Mouse (Mus musculus): ENCODE results near the gene Foxo3. TPM values are rescaled to one million over a fixed set of nuclear protein-coding genes. Genes with fewer than 3 reads are reported as not detected.

Foxo3 gene
- polyA plus RNA-seq, 1 experiment from 2014 or later = 22.9 TPM

GRCm38 (mm10) chr10:42231100-42231541 is 45.4 kb downstream of the Foxo3 start:
- Histone ChIP-seq H3K4me3 (ENCODE audit: low read depth, low read length) (no peak overlapping the region), H3K27me3 (replicated peaks; ENCODE audit: insufficient read depth, low read length) (no peaks in the 10 kb centered on the region), H3K4me1 (ENCODE audit: insufficient read depth, low read depth, low read length) (peaks cover 8% of the 10 kb centered on the region), H3K9ac (replicated peaks; ENCODE audit: low read depth) (no peak overlapping the region), H3K36me3 (ENCODE audit: insufficient read depth, low read length) (no peaks in the 10 kb centered on the region), H3K9me3 (ENCODE audit: low read length) (no peaks in the 10 kb centered on the region), H3K4me2 (replicated peaks; ENCODE audit: low read depth, low read length) (no peak overlapping the region), H3K27ac (ENCODE audit: low read length) (peak overlapping the region; percentile 21; the same call in 1 of the 2 replicates)
- WGBS = 59% methylated on average over 3 of the region's 3 CpGs
- no peak for TF ChIP-seq CTCF (IDR thresholded peaks at IDR 0.05)
- peak; percentile 88 for TF ChIP-seq EP300 (IDR thresholded peaks at IDR 0.05)
- DNase-seq (ENCODE audit: low spot score) = peak; percentile 73
- ATAC-seq = peak; percentile 71

- ATAC-seq = no peak
- 88% methylated on average over 5 of the region's 5 CpGs for WGBS
- no peak for DNase-seq (ENCODE audit: low spot score)
Observed at GRCm38 (mm10) chr10:42230471-42231099, 46.0 kb downstream of the Foxo3 start.

GRCm38 (mm10) chr10:42227751-42228241 is 48.8 kb downstream of the Foxo3 start:
- ATAC-seq (no peak), DNase-seq (ENCODE audit: low spot score) (no peak)
- no peaks in the 10 kb centered on the region for H3K9me3 ChIP-seq (ENCODE audit: low read length)
- H3K4me3 ChIP-seq (ENCODE audit: low read depth, low read length) = no peak overlapping the region
- H3K9ac ChIP-seq (replicated peaks; ENCODE audit: low read depth) = no peak overlapping the region
- no peak overlapping the region for H3K4me2 ChIP-seq (replicated peaks; ENCODE audit: low read depth, low read length)
- no peaks in the 10 kb centered on the region for H3K36me3 ChIP-seq (ENCODE audit: insufficient read depth, low read length)
- H3K4me1 ChIP-seq (ENCODE audit: insufficient read depth, low read depth, low read length) = peaks cover 12% of the 10 kb centered on the region
- WGBS = 48% methylated on average over 4 of the region's 4 CpGs
- TF ChIP-seq EP300 (IDR thresholded peaks at IDR 0.05) (no peak), CTCF (IDR thresholded peaks at IDR 0.05) (no peak)
- H3K27me3 ChIP-seq (replicated peaks; ENCODE audit: insufficient read depth, low read length) = no peaks in the 10 kb centered on the region
- H3K27ac ChIP-seq (ENCODE audit: low read length) = peak overlapping the region; percentile 21; the same call in 1 of the 2 replicates

More at GRCm38 (mm10) chr10:42230471-42231099, 46.0 kb downstream of the Foxo3 start:
- TF ChIP-seq CTCF (IDR thresholded peaks at IDR 0.05) (no peak), EP300 (IDR thresholded peaks at IDR 0.05) (no peak)
- no peaks in the 10 kb centered on the region for H3K27me3 ChIP-seq (replicated peaks; ENCODE audit: insufficient read depth, low read length)
- no peaks in the 10 kb centered on the region for H3K36me3 ChIP-seq (ENCODE audit: insufficient read depth, low read length)
- H3K27ac ChIP-seq (ENCODE audit: low read length) = peak overlapping the region; percentile 21; the same call in 1 of the 2 replicates
- H3K4me1 ChIP-seq (ENCODE audit: insufficient read depth, low read depth, low read length) = peaks cover 11% of the 10 kb centered on the region
- no peak overlapping the region for H3K4me2 ChIP-seq (replicated peaks; ENCODE audit: low read depth, low read length)
- no peak overlapping the region for H3K4me3 ChIP-seq (ENCODE audit: low read depth, low read length)
- H3K9me3 ChIP-seq (ENCODE audit: low read length) = no peaks in the 10 kb centered on the region
- no peak overlapping the region for H3K9ac ChIP-seq (replicated peaks; ENCODE audit: low read depth)

- peaks cover 13% of the 10 kb centered on the region for H3K4me1 ChIP-seq (ENCODE audit: insufficient read depth, low read depth, low read length)
- ATAC-seq = no peak
- 85% methylated on average over 15 of the region's 15 CpGs for WGBS
- H3K27ac ChIP-seq (ENCODE audit: low read length) = no peak overlapping the region
- no peak overlapping the region for H3K9ac ChIP-seq (replicated peaks; ENCODE audit: low read depth)
- DNase-seq (ENCODE audit: low spot score) = no peak
- H3K4me2 ChIP-seq (replicated peaks; ENCODE audit: low read depth, low read length) = no peak overlapping the region
- no peak overlapping the region for H3K4me3 ChIP-seq (ENCODE audit: low read depth, low read length)
- TF ChIP-seq CTCF (IDR thresholded peaks at IDR 0.05) (no peak), EP300 (IDR thresholded peaks at IDR 0.05) (no peak)
- H3K27me3 ChIP-seq (replicated peaks; ENCODE audit: insufficient read depth, low read length) = no peaks in the 10 kb centered on the region
- no peaks in the 10 kb centered on the region for H3K36me3 ChIP-seq (ENCODE audit: insufficient read depth, low read length)
- no peaks in the 10 kb centered on the region for H3K9me3 ChIP-seq (ENCODE audit: low read length)
Observed at GRCm38 (mm10) chr10:42226176-42226575, 50.4 kb downstream of the Foxo3 start.

GRCm38 (mm10) chr10:42225184-42225935 is 51.2 kb downstream of the Foxo3 start:
- H3K4me1 ChIP-seq (ENCODE audit: insufficient read depth, low read depth, low read length) = peaks cover 17% of the 10 kb centered on the region
- no peak overlapping the region for H3K9ac ChIP-seq (replicated peaks; ENCODE audit: low read depth)
- WGBS = 79% methylated on average over 18 of the region's 18 CpGs
- ATAC-seq (no peak), DNase-seq (ENCODE audit: low spot score) (peak; percentile 39)
- no peak overlapping the region for H3K4me2 ChIP-seq (replicated peaks; ENCODE audit: low read depth, low read length)
- no peaks in the 10 kb centered on the region for H3K9me3 ChIP-seq (ENCODE audit: low read length)
- 0 out of 2 replicates have a peak overlapping the region, but pooled peaks have one; percentile 20 for H3K27ac ChIP-seq (ENCODE audit: low read length)
- H3K4me3 ChIP-seq (ENCODE audit: low read depth, low read length) = no peak overlapping the region
- TF ChIP-seq CTCF (IDR thresholded peaks at IDR 0.05) (no peak), EP300 (IDR thresholded peaks at IDR 0.05) (no peak)
- H3K36me3 ChIP-seq (ENCODE audit: insufficient read depth, low read length) = no peaks in the 10 kb centered on the region
- H3K27me3 ChIP-seq (replicated peaks; ENCODE audit: insufficient read depth, low read length) = no peaks in the 10 kb centered on the region

GRCm38 (mm10) chr10:42221996-42222395 is 54.6 kb downstream of the Foxo3 start:
- DNase-seq (ENCODE audit: low spot score) (no peak), ATAC-seq (no peak)
- Histone ChIP-seq H3K36me3 (ENCODE audit: insufficient read depth, low read length) (no peaks in the 10 kb centered on the region), H3K4me3 (ENCODE audit: low read depth, low read length) (no peak overlapping the region), H3K4me1 (ENCODE audit: insufficient read depth, low read depth, low read length) (peaks cover 13% of the 10 kb centered on the region; the same call in 1 of the 2 replicates), H3K27ac (ENCODE audit: low read length) (no peak overlapping the region), H3K9ac (replicated peaks; ENCODE audit: low read depth) (no peak overlapping the region), H3K4me2 (replicated peaks; ENCODE audit: low read depth, low read length) (no peak overlapping the region), H3K27me3 (replicated peaks; ENCODE audit: insufficient read depth, low read length) (no peaks in the 10 kb centered on the region), H3K9me3 (ENCODE audit: low read length) (no peaks in the 10 kb centered on the region)
- 55% methylated on average over 11 of the region's 11 CpGs for WGBS
- TF ChIP-seq CTCF (IDR thresholded peaks at IDR 0.05) = no peak
- no peak for TF ChIP-seq EP300 (IDR thresholded peaks at IDR 0.05)

Measured in lung, postnatal 0 days (tissue).